Mouse (Mus musculus) inflammation-experienced regulatory T-cells, adult 6 months (primary cell): Measurements from ENCODE around the gene Usp20. TPM values are rescaled to one million over a fixed set of nuclear protein-coding genes. Genes with fewer than 3 reads are reported as not detected.

Experiments used
- ATAC-seq: one replicate; pipeline ENCODE4 v1.8.0; 2017
- polyA plus RNA-seq, 3 experiments: library from polyadenylated mRNA; unstranded; fragments of 100-300 nt; shearing (Covaris generic); gene quantifications; one replicate each; pipeline ENCODE4 v1.2.1; 2017

Usp20 gene
- polyA plus RNA-seq, 3 experiments from 2014 or later = 11.9 to 27.4 (median 16.7) TPM

GRCm38 (mm10) chr2:30990221-30990620 is 8.1 kb downstream of the Usp20 start:
- ATAC-seq = no peak

- no peak for ATAC-seq
These were observed 12.8 kb downstream of the Usp20 start for GRCm38 (mm10) chr2:30994853-30995252.

- ATAC-seq = no peak
These were observed 13.4 kb downstream of the Usp20 start for GRCm38 (mm10) chr2:30995432-30995996.

- no peak for ATAC-seq
These were observed 16.6 kb downstream of the Usp20 start for GRCm38 (mm10) chr2:30998443-30999260.

- ATAC-seq = no peak
These were observed 20.8 kb downstream of the Usp20 start for GRCm38 (mm10) chr2:31002857-31003256.

GRCm38 (mm10) chr2:31005453-31005852 is 23.4 kb downstream of the Usp20 start:
- no peak for ATAC-seq

GRCm38 (mm10) chr2:31006434-31006833 is 24.4 kb downstream of the Usp20 start:
- ATAC-seq = no peak

- ATAC-seq = no peak
These were observed 25.1 kb downstream of the Usp20 start for GRCm38 (mm10) chr2:31007208-31007607.

GRCm38 (mm10) chr2:31013371-31014120 is 31.5 kb downstream of the Usp20 start:
- ATAC-seq = no peak

GRCm38 (mm10) chr2:31017625-31018317 is 35.7 kb downstream of the Usp20 start:
- no peak for ATAC-seq

GRCm38 (mm10) chr2:31018519-31018918 is 36.4 kb downstream of the Usp20 start:
- no peak for ATAC-seq

GRCm38 (mm10) chr2:31019011-31019410 is 36.9 kb downstream of the Usp20 start:
- ATAC-seq = no peak

GRCm38 (mm10) chr2:31020202-31020601 is 38.1 kb downstream of the Usp20 start:
- ATAC-seq = no peak

- no peak for ATAC-seq
These were observed 41.9 kb downstream of the Usp20 start for GRCm38 (mm10) chr2:31023940-31024339.

- peak; percentile 49 for ATAC-seq
These were observed 42.7 kb downstream of the Usp20 start for GRCm38 (mm10) chr2:31024618-31025370.

GRCm38 (mm10) chr2:31025458-31025857 is 43.4 kb downstream of the Usp20 start:
- ATAC-seq = no peak

GRCm38 (mm10) chr2:31026642-31027041 is 44.6 kb downstream of the Usp20 start:
- ATAC-seq = peak; percentile 79

- ATAC-seq = no peak
These were observed 49.9 kb downstream of the Usp20 start for GRCm38 (mm10) chr2:31031972-31032371.

- ATAC-seq = no peak
These were observed 54.7 kb downstream of the Usp20 start for GRCm38 (mm10) chr2:31036811-31037210.

- ATAC-seq = no peak
These were observed 58.0 kb downstream of the Usp20 start for GRCm38 (mm10) chr2:31040043-31040442.

- ATAC-seq = no peak
These were observed 58.4 kb downstream of the Usp20 start for GRCm38 (mm10) chr2:31040487-31040886.

- no peak for ATAC-seq
These were observed 59.3 kb downstream of the Usp20 start for GRCm38 (mm10) chr2:31041386-31041785.
